Mouse (Mus musculus) MEL (cell line): ENCODE measurements around the gene Fancc.

ENCODE experiments used
- CTCF ChIP-seq, 3 experiments: IDR thresholded peaks in 2 of 3; conservative IDR thresholded peaks in 1 of 3; 2 replicates each; pipeline ENCODE4 v1.5.1; 2011 to 2012; ENCODE audit warnings: low read length in 3 of 3, low read depth in 2 of 3, mild to moderate bottlenecking in 2 of 3, improper control_type of control experiment in 1 of 3, inconsistent platforms in 1 of 3, mixed read lengths in 1 of 3, moderate library complexity in 1 of 3; ENCODE audit not compliant: control insufficient read depth in 1 of 3, insufficient read depth in 1 of 3, poor library complexity in 1 of 3, severe bottlenecking in 1 of 3
- GABPA ChIP-seq: IDR thresholded peaks from 2 replicates; pipeline ENCODE4 v1.6.1; 2012; ENCODE audit warnings: low read depth, mild to moderate bottlenecking, inconsistent platforms, low read length, improper control_type of control experiment, moderate library complexity

DNA sequence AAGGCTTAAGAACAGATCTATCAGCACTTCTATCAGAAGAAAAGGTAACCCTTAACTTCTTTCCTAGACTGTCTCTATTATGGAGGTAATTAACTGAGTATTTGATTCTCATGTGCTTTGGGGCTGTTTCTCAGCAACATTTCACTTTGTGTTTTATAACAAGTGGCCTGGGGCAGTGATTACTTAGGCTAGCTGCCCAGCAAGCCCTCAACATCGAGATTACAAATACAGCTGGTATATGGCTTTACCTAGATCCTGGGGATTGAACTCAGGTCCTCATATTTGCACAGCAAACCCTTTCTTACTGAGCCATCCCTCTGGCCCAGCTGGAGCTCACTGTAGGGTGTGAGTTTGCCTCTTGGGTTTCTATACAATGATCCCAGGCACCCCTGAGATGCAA lies 9.3 kb upstream of the Fancc start:
- TF ChIP-seq GABPA (no peak), CTCF (IDR thresholded peaks at IDR 0.05 in 2 of 3, conservative IDR thresholded peaks at IDR 0.05 in 1 of 3; ENCODE audit: control insufficient read depth in 1 of 3, insufficient read depth in 1 of 3, low read depth in 2 of 3, low read length in 3 of 3, poor library complexity in 1 of 3, severe bottlenecking in 1 of 3) (no peak)
